Mouse (Mus musculus): ENCODE measurements around the gene Psmd9.

Gene Psmd9

DNA sequence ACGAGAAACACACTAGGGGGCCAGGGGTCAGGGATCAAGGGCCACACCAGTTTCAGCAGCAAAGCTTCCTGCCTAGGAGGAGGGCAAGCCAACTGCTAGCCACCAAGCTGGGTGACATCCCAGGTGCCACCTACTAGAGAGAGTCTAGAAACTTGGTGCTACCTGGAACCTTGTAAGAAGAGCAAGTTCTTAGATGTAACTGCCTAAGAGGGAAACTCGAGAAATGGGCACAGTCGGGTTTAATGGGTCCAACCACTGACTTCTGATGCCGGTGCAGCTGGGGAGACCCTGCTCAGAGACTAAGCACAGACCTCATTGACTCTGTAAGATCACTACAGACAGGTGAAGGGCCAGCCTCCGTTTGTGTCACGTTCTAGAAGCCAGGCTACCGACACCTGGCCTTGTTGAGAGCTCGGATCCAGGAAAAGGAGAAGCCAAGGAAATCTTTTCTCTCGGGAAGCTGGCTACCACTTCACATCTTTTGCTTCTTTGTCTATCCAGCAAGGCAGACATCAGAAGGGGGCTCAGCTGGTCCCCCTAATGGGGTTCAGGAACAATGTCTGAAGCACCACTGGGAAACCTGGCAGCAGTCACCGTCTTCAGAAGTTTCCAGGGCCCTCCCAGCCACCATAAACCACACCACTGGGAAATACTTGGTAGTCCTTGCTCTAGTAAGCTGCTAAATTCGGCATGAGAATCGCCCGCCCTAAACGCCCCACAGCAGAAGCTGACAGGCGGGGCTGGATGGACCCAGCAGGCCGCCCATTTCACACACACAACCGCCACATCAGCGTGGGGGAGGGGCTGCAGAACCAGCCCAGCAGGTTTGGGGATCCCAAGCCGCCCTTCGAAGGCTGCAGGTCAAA is 31.9 kb upstream of the Psmd9 start:
- DNase-seq (ENCODE audit: low read depth, low spot score): peak; percentile 66

GRCm38 (mm10) chr5:123137910-123138229 is 31.3 kb upstream of the Psmd9 start:
- DNase-seq (ENCODE audit: low read depth, low spot score): no peak

GRCm38 (mm10) chr5:123138230-123138911 is 30.8 kb upstream of the Psmd9 start:
- peak; percentile 76 for DNase-seq (ENCODE audit: low read depth, low spot score)

- DNase-seq (ENCODE audit: low read depth, low spot score): peak; percentile 59
Observed at GRCm38 (mm10) chr5:123138953-123139721, 30.1 kb upstream of the Psmd9 start.

GRCm38 (mm10) chr5:123139722-123140627 is 29.2 kb upstream of the Psmd9 start:
- DNase-seq (ENCODE audit: low read depth, low spot score): no peak

DNA sequence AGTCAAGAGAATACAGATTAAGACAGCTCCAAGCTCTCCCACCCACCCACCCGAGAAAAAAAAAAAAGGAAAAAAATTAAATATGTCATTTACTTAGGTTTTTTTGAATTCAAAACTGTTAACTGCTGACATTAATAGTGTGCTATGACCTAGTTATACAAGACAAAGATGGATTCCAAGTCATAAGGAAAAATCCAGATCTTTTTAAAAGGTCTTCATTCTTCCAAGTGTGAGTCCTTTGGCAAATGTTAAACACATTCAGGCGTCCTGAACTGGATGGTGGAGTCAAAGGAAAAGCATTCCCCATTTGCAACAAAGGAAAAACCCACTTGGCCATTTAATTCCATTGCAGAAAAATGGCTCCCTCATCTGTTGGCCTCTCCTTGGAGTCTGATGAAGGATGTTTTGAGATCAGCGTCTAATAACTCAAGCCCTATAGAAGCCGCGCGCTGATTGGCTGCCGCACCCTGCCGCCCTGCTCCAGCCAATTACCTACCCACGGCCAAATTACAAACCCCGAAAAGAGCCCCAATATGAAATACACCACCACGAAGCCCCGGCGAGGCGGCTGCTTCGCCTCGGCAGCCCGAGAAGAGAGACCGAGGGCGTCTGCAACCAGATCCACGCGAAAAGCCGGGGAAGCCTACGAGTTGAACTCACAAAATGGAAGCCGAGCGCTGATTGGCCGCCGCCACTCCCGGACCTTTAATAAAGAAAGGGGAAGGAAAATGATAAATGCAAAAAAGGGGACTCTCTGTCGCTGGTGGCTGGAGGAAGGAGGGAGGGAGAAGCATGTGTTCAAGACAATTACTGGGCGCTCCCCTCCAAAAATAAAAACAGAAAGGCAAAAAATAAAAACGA is 28.3 kb upstream of the Psmd9 start:
- DNase-seq (ENCODE audit: low read depth, low spot score): peak; percentile 95

DNA sequence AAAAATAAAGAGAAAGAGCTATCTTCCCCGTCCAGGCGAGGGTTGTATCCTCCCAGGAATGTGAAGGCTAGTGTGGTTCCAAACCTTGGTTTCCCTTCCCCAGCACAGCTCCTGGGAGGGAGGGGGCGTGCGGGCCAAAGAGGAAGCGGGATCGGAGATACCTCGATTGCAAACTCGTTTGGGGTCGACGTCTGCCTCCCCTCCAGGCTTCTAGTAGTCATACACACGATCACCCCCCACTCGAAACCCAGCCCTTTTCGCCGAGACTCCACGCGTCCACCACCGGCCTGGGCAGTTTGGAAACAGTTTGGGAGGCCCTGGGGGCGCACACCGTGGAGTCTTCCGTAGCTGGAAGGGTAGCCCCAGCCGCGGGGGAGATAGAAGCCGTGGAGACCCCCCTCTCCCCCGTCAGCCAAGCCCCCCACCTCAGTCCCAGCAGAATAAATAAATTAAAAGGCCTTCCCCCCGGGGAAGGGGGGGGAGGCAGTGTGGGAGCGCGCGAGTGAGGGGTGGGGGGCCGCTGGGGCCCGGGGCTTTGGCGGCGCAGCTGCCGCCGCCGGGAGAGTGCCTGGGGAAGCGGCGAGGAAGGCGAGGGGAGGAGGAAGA is 27.6 kb upstream of the Psmd9 start:
- DNase-seq (ENCODE audit: low read depth, low spot score): peak; percentile 57

DNA sequence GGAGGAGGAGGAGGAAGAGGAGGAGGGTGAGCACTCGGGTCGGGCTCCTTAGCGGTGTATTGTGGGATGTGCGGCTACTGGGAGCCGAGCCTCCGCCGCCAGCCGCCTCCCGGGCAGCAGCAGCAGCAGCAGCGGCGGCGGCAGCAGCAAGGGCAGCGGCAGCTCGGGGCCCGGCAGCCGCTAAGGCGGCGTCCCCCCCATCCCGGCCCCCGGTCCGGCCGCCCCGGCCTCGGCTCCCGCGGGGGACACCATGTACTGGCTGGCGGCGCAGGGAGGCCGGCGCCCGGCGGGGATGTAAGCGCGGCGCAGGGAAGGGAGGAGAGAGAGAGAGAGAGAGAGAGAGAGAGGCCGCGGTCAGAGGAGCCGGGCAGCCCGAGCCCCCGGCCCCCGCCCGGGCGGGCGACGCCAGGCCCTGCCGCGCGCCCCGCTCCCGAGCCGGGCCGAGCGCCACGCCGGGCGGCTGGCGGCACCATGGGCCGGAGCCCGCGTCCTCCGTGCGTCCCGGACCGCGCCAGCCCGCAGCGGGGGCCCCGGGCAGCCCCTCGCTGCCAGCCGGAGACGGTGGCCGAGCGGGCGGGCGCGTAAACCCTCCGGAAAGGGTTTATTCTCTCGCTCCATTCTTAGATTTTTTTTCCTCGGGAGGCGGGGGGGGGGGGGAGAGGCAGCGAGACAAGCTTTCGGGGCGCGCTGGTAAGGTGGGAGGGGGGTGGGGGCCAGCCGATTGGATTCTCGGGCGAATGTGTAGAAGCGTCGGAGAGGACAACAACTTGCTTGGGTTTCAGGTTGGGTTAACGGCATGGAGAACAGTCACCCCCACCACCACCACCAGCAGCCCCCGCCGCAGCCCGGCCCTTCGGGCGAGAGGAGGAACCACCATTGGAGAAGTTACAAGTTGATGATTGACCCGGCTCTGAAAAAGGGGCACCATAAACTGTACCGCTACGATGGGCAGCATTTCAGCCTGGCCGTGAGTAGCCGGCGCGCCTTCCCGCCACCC is 26.8 kb upstream of the Psmd9 start, which contains the start of gene Setd1b:
Gene Setd1b (plus strand): TSS at position 33 of the 997 bp plus-strand sequence.
- no peak for DNase-seq (ENCODE audit: low read depth, low spot score)

DNA sequence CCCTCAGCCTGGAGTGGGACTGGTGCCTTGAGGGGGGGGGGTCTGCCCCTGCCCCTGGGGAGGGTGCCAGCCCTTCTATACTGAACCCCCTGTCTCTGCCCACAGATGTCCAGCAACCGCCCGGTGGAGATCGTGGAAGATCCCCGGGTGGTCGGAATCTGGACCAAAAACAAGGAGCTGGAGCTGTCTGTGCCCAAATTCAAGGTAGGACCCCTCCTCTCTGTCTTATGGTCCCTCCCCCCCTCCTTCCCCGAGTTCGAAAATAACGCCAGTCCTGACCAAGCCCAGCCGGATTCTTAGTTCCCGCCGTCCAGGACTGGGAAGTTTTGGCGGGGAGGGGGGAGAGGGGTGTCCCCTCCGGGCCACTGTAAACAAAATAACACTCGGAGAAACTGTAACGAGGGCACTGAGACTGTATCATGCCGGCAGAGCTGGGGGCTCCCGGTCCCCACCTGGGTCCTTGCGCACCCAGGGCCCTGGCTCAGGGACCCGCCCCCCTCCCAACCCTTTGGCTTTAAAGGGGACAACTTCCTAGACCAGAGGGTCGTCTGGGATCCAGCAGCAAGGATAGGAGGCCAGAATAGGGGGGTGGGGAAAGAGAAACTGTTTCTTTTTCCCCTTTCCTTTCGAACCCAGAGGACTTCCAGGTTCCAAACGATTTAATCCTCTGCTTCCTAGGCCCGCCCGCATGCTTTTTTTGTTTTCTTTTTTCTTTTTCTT is 25.8 kb upstream of the Psmd9 start:
- peak; percentile 62 for DNase-seq (ENCODE audit: low read depth, low spot score)

- no peak for DNase-seq (ENCODE audit: low read depth, low spot score)
Observed at GRCm38 (mm10) chr5:123143971-123144745, 25.1 kb upstream of the Psmd9 start.

- no peak for DNase-seq (ENCODE audit: low read depth, low spot score)
Observed at GRCm38 (mm10) chr5:123144746-123145590, 24.2 kb upstream of the Psmd9 start.

DNA sequence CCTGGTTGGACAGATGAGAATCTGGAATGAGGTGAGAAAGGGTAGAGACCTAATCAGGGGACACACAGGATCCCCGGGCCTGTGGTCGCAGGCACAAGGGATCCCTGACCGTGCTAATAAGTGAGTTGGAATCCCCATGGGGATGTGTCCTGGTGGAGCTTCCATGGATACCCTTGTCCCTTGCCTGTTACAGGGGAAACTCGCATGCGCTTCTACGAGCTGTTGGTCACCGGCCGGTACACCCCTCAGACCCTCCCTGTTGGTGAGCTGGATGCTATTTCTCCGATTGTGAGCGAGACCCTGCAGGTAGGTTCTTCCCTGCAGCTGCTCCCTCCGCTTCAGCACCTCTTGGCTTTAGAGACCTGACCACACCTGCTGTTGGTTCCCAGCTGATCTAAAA is 22.9 kb upstream of the Psmd9 start:
- DNase-seq (ENCODE audit: low read depth, low spot score): no peak

GRCm38 (mm10) chr5:123147569-123147968 is 21.6 kb upstream of the Psmd9 start:
- DNase-seq (ENCODE audit: low read depth, low spot score): no peak

DNA sequence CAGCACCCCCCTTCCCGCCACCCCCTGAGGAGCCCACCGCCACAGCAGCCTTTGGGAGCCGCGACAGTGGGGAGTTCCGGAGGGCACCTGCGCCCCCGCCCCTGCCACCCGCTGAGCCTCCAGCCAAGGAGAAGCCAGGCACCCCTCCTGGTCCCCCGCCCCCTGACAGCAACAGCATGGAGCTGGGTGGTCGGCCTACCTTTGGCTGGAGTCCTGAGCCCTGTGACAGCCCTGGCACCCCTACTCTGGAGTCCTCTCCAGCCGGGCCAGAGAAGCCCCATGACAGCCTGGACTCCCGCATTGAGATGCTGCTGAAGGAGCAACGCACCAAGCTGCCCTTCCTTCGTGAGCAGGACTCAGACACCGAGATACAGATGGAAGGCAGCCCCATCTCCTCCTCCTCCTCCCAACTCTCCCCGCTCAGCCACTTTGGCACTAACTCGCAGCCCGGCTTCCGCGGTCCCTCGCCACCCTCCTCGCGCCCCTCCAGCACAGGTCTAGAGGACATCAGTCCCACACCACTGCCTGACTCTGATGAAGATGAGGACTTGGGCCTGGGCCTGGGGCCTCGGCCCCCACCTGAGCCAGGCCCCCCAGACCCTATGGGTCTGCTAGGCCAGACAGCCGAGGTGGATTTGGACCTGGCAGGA is 21.0 kb upstream of the Psmd9 start:
- DNase-seq (ENCODE audit: low read depth, low spot score): no peak
